In the genomic region with DNA sequence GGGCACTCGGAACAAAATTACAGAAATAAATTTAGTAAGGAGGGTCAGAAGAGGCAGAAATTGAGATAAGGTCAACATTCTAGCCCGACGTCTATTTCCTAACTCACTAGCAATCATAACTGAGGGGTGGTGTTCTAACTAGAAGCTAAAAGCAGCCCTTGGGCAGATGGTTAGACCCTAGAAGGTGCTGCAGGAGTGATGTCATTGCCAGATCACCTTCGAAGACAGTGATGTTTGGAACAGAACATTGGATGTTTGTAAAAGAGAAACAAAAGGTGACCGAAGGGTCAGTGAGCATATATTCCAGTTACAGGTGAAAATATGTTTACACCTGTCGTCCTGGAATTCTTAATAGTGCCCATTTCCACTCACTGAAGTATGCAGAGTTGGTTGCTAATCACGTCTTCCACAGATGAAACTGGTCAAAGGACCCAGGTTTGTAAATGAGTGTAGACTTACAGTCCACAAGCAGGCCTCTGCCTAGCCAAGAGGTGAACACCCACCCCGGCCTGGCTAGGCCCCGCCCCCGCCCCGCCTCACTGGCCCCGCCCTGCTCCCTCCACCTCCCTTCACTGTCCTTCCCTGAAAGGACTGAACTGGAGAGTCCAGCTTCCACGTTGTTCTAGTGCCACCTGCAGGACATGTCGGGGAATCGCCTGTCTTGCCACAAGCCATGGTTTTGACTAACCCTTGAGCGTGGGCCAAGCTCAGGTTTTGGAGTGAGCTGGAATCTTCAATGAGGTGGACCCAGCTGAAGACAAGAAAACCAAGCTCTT, we compare ENCODE assay signal across 8 mouse cellular contexts. TPM values are rescaled to one million over a fixed set of nuclear protein-coding genes. Genes with fewer than 3 reads are reported as not detected.
DNase-seq lines count a peak whose midpoint lies in the region; ATAC-seq and TF ChIP-seq lines count a peak whose summit lies in the region.

No protein-coding gene starts in this region.

- no peak overlapping the region for H3K4me3 ChIP-seq in CH12.LX (replicated peaks in 1 of 3; ENCODE audit: low read depth in 2 of 3, low read length in 2 of 3, poor library complexity in 1 of 3)
- no peak overlapping the region for H3K4me3 ChIP-seq in forebrain, embryonic 11.5 days (ENCODE audit: low read depth, low read length)
- no peak overlapping the region for H3K4me3 ChIP-seq in heart, embryonic 16.5 days (ENCODE audit: low read length)
- H3K4me3 ChIP-seq in liver, embryonic 13.5 days (replicated peaks) = no peak overlapping the region
- no peak overlapping the region for H3K4me3 ChIP-seq in neural tube, embryonic 12.5 days
- no peak overlapping the region for H3K4me3 ChIP-seq in stomach, postnatal 0 days (ENCODE audit: low read depth, low read length)

- DNase-seq in CH12.LX (ENCODE audit: extremely low read depth) = peak; percentile 93
- peak; percentile 84 for DNase-seq in c-Kit-positive CD71-positive TER-119-negative erythroid progenitor cells, embryonic 14.5 days (ENCODE audit: low read depth)
- peak; percentile 92 for DNase-seq in forebrain, embryonic 11.5 days (ENCODE audit: low spot score)
- peak; percentile 86 to 88 for DNase-seq in kidney, postnatal 25 days
- peak; percentile 67 for DNase-seq in liver, embryonic 13.5 days
- DNase-seq in stomach, postnatal 0 days (ENCODE audit: low spot score) = peak; percentile 91

- dilution Hi-C loops in CH12.LX (cut with MboI; ENCODE audit: extremely low pct_ligation_motif_present, extremely low pct_unique_long_range_greater_than_20kb, low sequenced_read_pairs) = no loop called here

- peak; percentile 18 to 98; a peak in 2 of 4 replicates for TF ChIP-seq CTCF in CH12.LX (conservative IDR thresholded peaks at IDR 0.05 in 1 of 2, IDR thresholded peaks at IDR 0.05 in 1 of 2; ENCODE audit: low read depth in 2 of 2, low read length in 2 of 2)
- TF ChIP-seq CTCF in stomach, postnatal 0 days (IDR thresholded peaks at IDR 0.05; ENCODE audit: low read depth) = peak; percentile 93

- H3K9me3 ChIP-seq in CH12.LX (replicated peaks; ENCODE audit: low read length) = no peaks in the 10 kb centered on the region
- no peaks in the 10 kb centered on the region for H3K9me3 ChIP-seq in forebrain, embryonic 11.5 days (ENCODE audit: control insufficient read depth, low read length)
- no peaks in the 10 kb centered on the region for H3K9me3 ChIP-seq in heart, embryonic 16.5 days (replicated peaks; ENCODE audit: control insufficient read depth, low read length)
- H3K9me3 ChIP-seq in liver, embryonic 13.5 days (replicated peaks) = no peaks in the 10 kb centered on the region
- no peaks in the 10 kb centered on the region for H3K9me3 ChIP-seq in neural tube, embryonic 12.5 days
- H3K9me3 ChIP-seq in stomach, postnatal 0 days (ENCODE audit: control insufficient read depth, low read length) = no peaks in the 10 kb centered on the region

- no peak for TF ChIP-seq POLR2A in CH12.LX (IDR thresholded peaks at IDR 0.05; ENCODE audit: low read depth, low read length)

- peak; percentile 90 for ATAC-seq in forebrain, embryonic 11.5 days (replicated peaks; ENCODE audit: low FRiP score)
- peak; percentile 77 for ATAC-seq in heart, embryonic 16.5 days (replicated peaks; ENCODE audit: extremely low read depth, insufficient read depth, low FRiP score)
- ATAC-seq in liver, embryonic 13.5 days (ENCODE audit: low read depth) = peak; percentile 88
- peak; percentile 94 for ATAC-seq in neural tube, embryonic 12.5 days (ENCODE audit: low FRiP score, low read depth)
- ATAC-seq in stomach, postnatal 0 days (ENCODE audit: low FRiP score, low TSS enrichment) = peak; percentile 89

- no peak overlapping the region for H3K27ac ChIP-seq in CH12.LX (ENCODE audit: insufficient read depth, low read depth)
- H3K27ac ChIP-seq in forebrain, embryonic 11.5 days (ENCODE audit: low read depth, low read length) = no peak overlapping the region
- no peak overlapping the region for H3K27ac ChIP-seq in heart, embryonic 16.5 days (ENCODE audit: low read length)
- H3K27ac ChIP-seq in liver, embryonic 13.5 days = no peak overlapping the region
- H3K27ac ChIP-seq in neural tube, embryonic 12.5 days = no peak overlapping the region
- no peak overlapping the region for H3K27ac ChIP-seq in stomach, postnatal 0 days (replicated peaks)

- no peak overlapping the region for H3K9ac ChIP-seq in CH12.LX (ENCODE audit: insufficient read depth, low read depth)
- H3K9ac ChIP-seq in forebrain, embryonic 11.5 days (ENCODE audit: low read length) = no peak overlapping the region
- H3K9ac ChIP-seq in heart, embryonic 16.5 days (ENCODE audit: low read length) = no peak overlapping the region
- H3K9ac ChIP-seq in liver, embryonic 13.5 days = no peak overlapping the region
- H3K9ac ChIP-seq in neural tube, embryonic 12.5 days = no peak overlapping the region
- no peak overlapping the region for H3K9ac ChIP-seq in stomach, postnatal 0 days (ENCODE audit: low read length)

- TF ChIP-seq RAD21 in CH12.LX (IDR thresholded peaks at IDR 0.05; ENCODE audit: low read depth, low read length) = peak; percentile 95

- no peaks in the 10 kb centered on the region for H3K27me3 ChIP-seq in CH12.LX (replicated peaks)
- no peaks in the 10 kb centered on the region for H3K27me3 ChIP-seq in forebrain, embryonic 11.5 days (ENCODE audit: control insufficient read depth, insufficient read depth, low read length)
- no peaks in the 10 kb centered on the region for H3K27me3 ChIP-seq in heart, embryonic 16.5 days (ENCODE audit: control insufficient read depth, insufficient read depth, low read length)
- no peaks in the 10 kb centered on the region for H3K27me3 ChIP-seq in liver, embryonic 13.5 days
- H3K27me3 ChIP-seq in neural tube, embryonic 12.5 days (replicated peaks) = no peaks in the 10 kb centered on the region
- no peaks in the 10 kb centered on the region for H3K27me3 ChIP-seq in stomach, postnatal 0 days (ENCODE audit: control insufficient read depth, insufficient read depth, low read length)

- H3K79me2 ChIP-seq in CH12.LX (replicated peaks; ENCODE audit: control insufficient read depth, extremely low read depth, insufficient read depth, poor library complexity, severe bottlenecking) = no peaks in the 10 kb centered on the region

- H3K36me3 ChIP-seq in CH12.LX (replicated peaks in 1 of 2; ENCODE audit: control insufficient read depth in 1 of 2, insufficient read depth in 1 of 2, low read length in 1 of 2) = no peaks in the 10 kb centered on the region
- H3K36me3 ChIP-seq in forebrain, embryonic 11.5 days (ENCODE audit: control insufficient read depth, insufficient read depth, low read length) = no peaks in the 10 kb centered on the region
- no peaks in the 10 kb centered on the region for H3K36me3 ChIP-seq in heart, embryonic 16.5 days (ENCODE audit: control insufficient read depth, insufficient read depth)
- H3K36me3 ChIP-seq in liver, embryonic 13.5 days = no peaks in the 10 kb centered on the region
- no peaks in the 10 kb centered on the region for H3K36me3 ChIP-seq in neural tube, embryonic 12.5 days
- no peaks in the 10 kb centered on the region for H3K36me3 ChIP-seq in stomach, postnatal 0 days (ENCODE audit: control insufficient read depth, insufficient read depth, low read length)

- 30% methylated on average over 16 of the region's 16 CpGs for WGBS in forebrain, embryonic 11.5 days
- 31% methylated on average over 16 of the region's 16 CpGs for WGBS in heart, embryonic 16.5 days
- 26% methylated on average over 16 of the region's 16 CpGs for WGBS in liver, embryonic 13.5 days (ENCODE audit: insufficient replicate concordance)
- 33% methylated on average over 16 of the region's 16 CpGs for WGBS in neural tube, embryonic 12.5 days
- 31% methylated on average over 16 of the region's 16 CpGs for WGBS in stomach, postnatal 0 days

- in situ Hi-C loops in CH12.LX (cut with MboI; ENCODE audit: low pct_ligation_motif_present, low pct_unique_long_range_greater_than_20kb, low sequenced_read_pairs) = loop anchor here (5.0 to 25.0 kb wide), 2 partner anchors 202 to 373 kb away; partner anchors contain the start of gene Wdr61

- no peak for TF ChIP-seq EP300 in CH12.LX (IDR thresholded peaks at IDR 0.05; ENCODE audit: low read length)
- TF ChIP-seq EP300 in stomach, postnatal 0 days (optimal IDR thresholded peaks at IDR 0.05) = no peak

- H3K4me1 ChIP-seq in CH12.LX (ENCODE audit: control insufficient read depth in 1 of 2, insufficient read depth in 2 of 2) = peaks cover 5 to 30% of the 10 kb centered on the region in 2 experiments
- no peaks in the 10 kb centered on the region for H3K4me1 ChIP-seq in forebrain, embryonic 11.5 days (replicated peaks; ENCODE audit: control insufficient read depth, insufficient read depth, low read length)
- no peaks in the 10 kb centered on the region for H3K4me1 ChIP-seq in heart, embryonic 16.5 days (ENCODE audit: control insufficient read depth, insufficient read depth, low read length)
- H3K4me1 ChIP-seq in liver, embryonic 13.5 days (replicated peaks) = no peaks in the 10 kb centered on the region
- H3K4me1 ChIP-seq in neural tube, embryonic 12.5 days = no peaks in the 10 kb centered on the region
- no peaks in the 10 kb centered on the region for H3K4me1 ChIP-seq in stomach, postnatal 0 days (replicated peaks; ENCODE audit: control insufficient read depth, insufficient read depth)

- no peak overlapping the region for H3K4me2 ChIP-seq in CH12.LX (ENCODE audit: insufficient read depth, low read depth, poor library complexity, severe bottlenecking)
- H3K4me2 ChIP-seq in forebrain, embryonic 11.5 days (ENCODE audit: low read depth, low read length, severe bottlenecking) = no peak overlapping the region
- no peak overlapping the region for H3K4me2 ChIP-seq in heart, embryonic 16.5 days (ENCODE audit: low read depth, low read length)
- H3K4me2 ChIP-seq in liver, embryonic 13.5 days = no peak overlapping the region
- no peak overlapping the region for H3K4me2 ChIP-seq in neural tube, embryonic 12.5 days (replicated peaks)
- no peak overlapping the region for H3K4me2 ChIP-seq in stomach, postnatal 0 days (replicated peaks; ENCODE audit: low read depth)

TF ChIP-seq in CH12.LX, 34 proteins besides CTCF, POLR2A, EP300 and RAD21 (continues in another document):
- 0 out of 2 replicates have a peak, but pooled peaks have one; percentile 56 for TF ChIP-seq MYC (IDR thresholded peaks at IDR 0.05; ENCODE audit: low read depth, low read length)
- TF ChIP-seq ELF1 (IDR thresholded peaks at IDR 0.05; ENCODE audit: low read depth, low read length) = no peak
- peak; percentile 27; the same call in 1 of the 2 replicates for TF ChIP-seq HCFC1 (IDR thresholded peaks at IDR 0.05; ENCODE audit: low read depth, low read length)
- TF ChIP-seq MEF2A (IDR thresholded peaks at IDR 0.05; ENCODE audit: borderline replicate concordance, low read depth, low read length) = no peak

RNA-seq across cellular contexts. Expression of gene Ube2q2, which starts 38.4 kb away (rescaled TPM):
- total RNA-seq in CH12.LX (2012; rRNA removed) = 13.1 and 16.0 TPM in 2 replicates
- 24.1 and 25.7 TPM in 2 replicates for total RNA-seq in CH12.LX (2014; rRNA removed)
- 22.7 and 24.4 TPM in 2 replicates for polyA plus RNA-seq in CH12.LX (2012; ENCODE audit: insufficient read length, low read depth)
- polyA plus RNA-seq in forebrain, embryonic 11.5 days (2014; fragmentation: Nextera tagmentation; extraction: Ambion mirVana) = 46.1 and 49.4 TPM in 2 replicates
- polyA plus RNA-seq in heart, embryonic 16.5 days (2015; fragmentation: Nextera tagmentation; extraction: Ambion mirVana) = 21.2 and 28.8 TPM in 2 replicates
- 15.6 and 18.2 TPM in 2 replicates for polyA plus RNA-seq in liver, embryonic 13.5 days (2015; fragmentation: Nextera tagmentation; extraction: Ambion mirVana)
- polyA plus RNA-seq in neural tube, embryonic 12.5 days (2016; fragmentation: Nextera tagmentation; extraction: Ambion mirVana) = 52.7 and 54.5 TPM in 2 replicates
- 22.5 and 22.8 TPM in 2 replicates for polyA plus RNA-seq in stomach, postnatal 0 days (2015; fragmentation: Nextera tagmentation; extraction: Ambion mirVana)
